Mouse (Mus musculus) embryonic fibroblast, embryonic 13.5 days (primary cell): ENCODE measurements around the gene Gdf7.

Experiments used
- CTCF ChIP-seq: IDR thresholded peaks from 2 replicates; pipeline ENCODE4 v1.5.1; 2011; ENCODE audit warnings: mild to moderate bottlenecking, control low read depth, low read length, moderate library complexity, borderline replicate concordance; ENCODE audit not compliant: insufficient read depth
- POLR2A ChIP-seq: IDR thresholded peaks from 2 replicates; pipeline ENCODE4 v1.6.1; 2011; ENCODE audit warnings: low read depth, mild to moderate bottlenecking, control low read depth, low read length, moderate library complexity

DNA sequence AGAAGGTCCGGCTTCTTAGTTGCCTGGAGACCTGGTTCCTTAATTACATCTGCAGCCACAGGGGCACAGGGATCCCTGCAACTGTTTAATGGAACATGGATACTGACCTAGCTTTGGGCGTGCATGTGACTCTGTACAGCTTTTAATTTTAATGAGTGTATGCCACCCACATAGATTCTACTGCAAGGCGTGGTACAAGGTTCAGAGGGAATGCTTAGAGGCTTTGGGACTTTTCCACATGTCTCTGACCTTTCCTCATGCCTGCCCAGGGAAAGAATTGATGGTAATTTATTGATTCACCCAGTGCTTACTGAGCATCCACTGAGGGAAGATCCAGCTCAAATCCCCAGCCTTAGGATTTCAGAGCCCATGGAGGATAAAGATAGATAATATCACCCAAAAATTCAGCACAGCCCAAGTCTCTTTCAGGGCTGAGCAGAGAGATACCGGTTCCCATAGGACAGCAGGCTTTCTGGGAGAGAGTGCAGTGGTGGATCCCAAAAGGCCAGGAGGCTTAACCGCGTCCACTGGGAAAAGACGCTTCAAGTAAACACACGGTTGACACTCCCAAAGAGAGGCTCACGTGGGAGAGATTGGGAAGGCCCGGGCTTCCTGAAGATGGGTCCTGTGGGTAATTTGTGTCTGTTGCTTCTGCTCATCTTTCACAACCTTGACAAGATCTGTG, 35.0 kb upstream of the Gdf7 start:
- TF ChIP-seq POLR2A (no peak), CTCF (no peak)
